Mouse (Mus musculus) embryo, embryonic 10 days (tissue): ENCODE measurements around the gene Thrsp.

ENCODE experiments used
- DNase-seq: peaks from one replicate; pipeline ENCODE4 v3.0.0-alpha.2; 2015; ENCODE audit warnings: low spot score

The Thrsp gene

DNA sequence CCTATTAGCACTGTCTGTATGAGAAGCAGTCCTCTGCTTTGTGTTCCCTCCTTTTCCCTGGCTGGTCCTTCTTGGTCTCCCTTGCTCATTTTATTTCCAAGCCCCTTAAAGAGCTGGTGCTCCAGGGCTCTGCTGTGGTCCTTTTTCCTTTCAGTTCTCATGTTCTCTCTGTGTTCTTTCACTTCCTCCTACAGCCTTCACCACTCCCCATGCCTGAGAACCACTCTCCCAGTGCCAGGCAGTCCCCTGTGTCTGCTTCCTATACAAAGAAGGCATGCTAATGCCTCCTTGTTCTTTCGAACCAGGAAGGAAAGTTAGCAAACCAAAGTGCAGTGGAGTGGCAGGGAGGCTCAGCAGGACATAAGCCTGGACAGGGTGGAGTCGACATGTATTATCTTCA lies 41.6 kb downstream of the Thrsp start:
- DNase-seq = no peak

DNA sequence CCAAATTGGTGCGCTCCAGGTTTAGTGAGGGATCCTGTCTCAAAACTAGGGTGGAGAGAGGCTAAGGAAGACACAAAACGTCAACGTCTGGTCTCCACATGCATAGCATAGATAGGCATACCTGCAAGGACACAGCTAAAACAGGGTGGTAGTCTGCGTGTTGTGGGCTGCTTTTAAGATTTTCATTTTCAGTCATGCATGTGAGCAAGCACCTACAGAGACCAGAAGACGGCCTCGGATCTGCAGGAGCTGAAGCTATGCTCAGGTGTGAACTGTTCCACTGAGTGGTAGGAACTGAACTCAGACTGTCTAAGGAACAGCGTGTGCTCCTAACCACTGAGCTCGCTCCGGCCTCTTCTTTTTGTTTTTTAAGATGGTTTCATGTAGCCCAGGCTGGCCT lies 42.4 kb downstream of the Thrsp start:
- no peak for DNase-seq

- no peak for DNase-seq
These were observed 51.6 kb downstream of the Thrsp start for GRCm38 (mm10) chr7:97365887-97366286.
